Mouse (Mus musculus): ENCODE data around the gene Armc8.

GRCm38 (mm10) chr9:99485144-99485543 is 83.6 kb downstream of the Armc8 start:
- no peak for TF ChIP-seq POLR2A (IDR thresholded peaks at IDR 0.05; ENCODE audit: borderline replicate concordance, extremely low read depth, low read depth, low read length)
- no peak for TF ChIP-seq CTCF (IDR thresholded peaks at IDR 0.05; ENCODE audit: insufficient read depth, low read length)
